Mouse (Mus musculus): ENCODE measurements around the gene Fcrl6.

- TF ChIP-seq GATA1 (IDR thresholded peaks at IDR 0.05; ENCODE audit: low read length) (no peak), TAL1 (IDR thresholded peaks at IDR 0.05; ENCODE audit: low read length) (no peak)
These were observed 49.7 kb downstream of the Fcrl6 start for GRCm38 (mm10) chr1:172552623-172553022.

Data from erythroblast, embryonic 14.5 days (primary cell).